In genomic region chr10:60381142-60381925, GRCm38 (mm10) we compare ENCODE assay signal across 16 mouse cellular contexts. TPM values are rescaled to one million over a fixed set of nuclear protein-coding genes. Genes with fewer than 3 reads are reported as not detected.
A peak's percentile ranks its signal among the peaks of the same experiment; 100 is the strongest.
DNase-seq lines count a peak whose midpoint lies in the region.
"Had no signal": no experiment of that assay in that cellular context is flagged by ENCODE, and none has a peak within 500 bp of the region (broad histone marks: within the 10 kb centered on the region; RNA-seq: fewer than 3 reads in every experiment).

No protein-coding gene starts in this region.

- intact Hi-C loops in heart, postnatal 25 days (cut with DNase I): no loop called here

- peak; percentile 91 for DNase-seq in heart, adult 11 months
- no peak for DNase-seq in heart, adult 9 months (ENCODE audit: low spot score in 2 of 2)
- peak; percentile 59 to 64 for DNase-seq in spleen, postnatal 36 days (ENCODE audit: low spot score in 2 of 2)
- DNase-seq in spleen, postnatal 4 days (ENCODE audit: low spot score in 2 of 2): no peak
- DNase-seq in splenic B cell, adult 2 months (ENCODE audit: low read depth, low spot score): peak; percentile 26
- DNase-seq in urinary bladder, postnatal 14 days (ENCODE audit: low spot score): no peak
- DNase-seq in gastrocnemius, postnatal 25 days: no peak
- DNase-seq in heart, postnatal 25 days (ENCODE audit: low spot score): no peak
- DNase-seq: adrenal gland, postnatal 10 days; kidney, adult 9 months; liver, embryonic 13.5 days; right cerebral cortex, postnatal 25 days had no signal

- H3K27me3 ChIP-seq in splenic B cell, adult 2 months (ENCODE audit: control insufficient read depth, insufficient read depth, low read length, poor library complexity, severe bottlenecking): no peaks in the 10 kb centered on the region
- H3K27me3 ChIP-seq: forebrain, embryonic 12.5 days; liver, embryonic 13.5 days; neural tube, embryonic 15.5 days had no signal

- no peaks in the 10 kb centered on the region for H3K36me3 ChIP-seq in splenic B cell, adult 2 months (ENCODE audit: control insufficient read depth, insufficient read depth, low read length, poor library complexity, severe bottlenecking)
- H3K36me3 ChIP-seq: forebrain, embryonic 12.5 days; hindbrain, embryonic 10.5 days; liver, embryonic 13.5 days; neural tube, embryonic 15.5 days had no signal

RNA-seq across cellular contexts. Expression of gene Gm17455, which starts 18.2 kb away (rescaled TPM):
- total RNA-seq in gastrocnemius, postnatal 25 days (2021): not detected
- total RNA-seq in heart, postnatal 25 days (2021): not detected
- total RNA-seq: adrenal gland, postnatal 10 days; left cerebral cortex, adult 2 months had no signal

RNA-seq across cellular contexts. Expression of gene Vsir, which starts 34.7 kb away (rescaled TPM):
- total RNA-seq in gastrocnemius, postnatal 25 days (2021): 1 to 10 TPM; 7.0 to 7.4 TPM
- 10 to 100 TPM; 20.2 to 23.5 TPM for total RNA-seq in heart, postnatal 25 days (2021)

Comparison
In these comparisons a context has a peak if more than half of its experiments do, and no peak if none do; other contexts are left out.
1. DNase-seq: peak in heart, adult 11 months (single experiment), spleen, postnatal 36 days (2 of 2) and splenic B cell, adult 2 months (single experiment); none in heart, adult 9 months (0 of 2), spleen, postnatal 4 days (0 of 2), urinary bladder, postnatal 14 days (single experiment), gastrocnemius, postnatal 25 days (single experiment) and heart, postnatal 25 days (single experiment).